8 mouse cellular contexts compared by ENCODE assay signal in genomic region chr3:145964018-145964387, GRCm38 (mm10). TPM values are rescaled to one million over a fixed set of nuclear protein-coding genes. Genes with fewer than 3 reads are reported as not detected.
DNase-seq lines count a peak whose midpoint lies in the region; ATAC-seq and TF ChIP-seq lines count a peak whose summit lies in the region.

No protein-coding gene starts in this region.

- no peaks in the 10 kb centered on the region for H3K9me3 ChIP-seq in kidney, embryonic 16.5 days (ENCODE audit: low read length)
- no peaks in the 10 kb centered on the region for H3K9me3 ChIP-seq in heart, embryonic 13.5 days
- H3K9me3 ChIP-seq in liver, embryonic 12.5 days (replicated peaks) = no peaks in the 10 kb centered on the region
- no peaks in the 10 kb centered on the region for H3K9me3 ChIP-seq in midbrain, postnatal 0 days (ENCODE audit: low read length)

- peak overlapping the region; percentile 61; the same call in 1 of the 2 replicates for H3K27ac ChIP-seq in kidney, embryonic 16.5 days (ENCODE audit: low read length)
- peak overlapping the region; percentile 96 for H3K27ac ChIP-seq in heart, embryonic 13.5 days (replicated peaks)
- H3K27ac ChIP-seq in liver, embryonic 12.5 days = peak overlapping the region; percentile 27; the same call in 1 of the 2 replicates
- H3K27ac ChIP-seq in midbrain, postnatal 0 days (ENCODE audit: low read depth, low read length) = no peak overlapping the region

- peaks cover 12% of the 10 kb centered on the region for H3K27me3 ChIP-seq in kidney, embryonic 16.5 days (ENCODE audit: insufficient read depth, low read length)
- no peaks in the 10 kb centered on the region for H3K27me3 ChIP-seq in heart, embryonic 13.5 days (replicated peaks)
- peaks cover 29% of the 10 kb centered on the region for H3K27me3 ChIP-seq in liver, embryonic 12.5 days (replicated peaks)
- H3K27me3 ChIP-seq in midbrain, postnatal 0 days (ENCODE audit: insufficient read depth, low read length) = peaks cover 9% of the 10 kb centered on the region; the same call in 1 of the 2 replicates

- DNase-seq in kidney, postnatal 10 days = no peak
- no peak for DNase-seq in midbrain, postnatal 0 days (ENCODE audit: low spot score)
- no peak for DNase-seq in left cerebral cortex, adult 9 months (ENCODE audit: low spot score in 2 of 2)
- no peak for DNase-seq in right cerebral cortex, postnatal 36 days (ENCODE audit: low spot score in 2 of 2)
- DNase-seq in cerebellum, postnatal 4 days (ENCODE audit: low spot score in 2 of 2) = no peak

- H3K4me2 ChIP-seq in kidney, embryonic 16.5 days (replicated peaks; ENCODE audit: low read depth, low read length) = peak overlapping the region; percentile 52
- H3K4me2 ChIP-seq in heart, embryonic 13.5 days = peak overlapping the region; percentile 59
- peak overlapping the region; percentile 46 for H3K4me2 ChIP-seq in liver, embryonic 12.5 days
- 0 out of 2 replicates have a peak overlapping the region, but pooled peaks have one; percentile 15 for H3K4me2 ChIP-seq in midbrain, postnatal 0 days (ENCODE audit: low read depth, low read length, poor library complexity, severe bottlenecking)

- H3K9ac ChIP-seq in kidney, embryonic 16.5 days (replicated peaks; ENCODE audit: low read length) = no peak overlapping the region
- peak overlapping the region; percentile 77 for H3K9ac ChIP-seq in heart, embryonic 13.5 days
- H3K9ac ChIP-seq in liver, embryonic 12.5 days = no peak overlapping the region
- H3K9ac ChIP-seq in midbrain, postnatal 0 days (replicated peaks; ENCODE audit: low read length, poor library complexity, severe bottlenecking) = no peak overlapping the region

- peak overlapping the region; percentile 15 for H3K4me3 ChIP-seq in kidney, embryonic 16.5 days (ENCODE audit: low read length)
- H3K4me3 ChIP-seq in heart, embryonic 13.5 days = peak overlapping the region; percentile 23
- no peak overlapping the region for H3K4me3 ChIP-seq in liver, embryonic 12.5 days
- no peak overlapping the region for H3K4me3 ChIP-seq in midbrain, postnatal 0 days (ENCODE audit: low read depth, low read length)

- 22% methylated on average over 10 of the region's 10 CpGs for WGBS in kidney, embryonic 16.5 days
- WGBS in heart, embryonic 13.5 days = 15% methylated on average over 10 of the region's 10 CpGs
- WGBS in liver, embryonic 12.5 days (ENCODE audit: insufficient replicate concordance) = 6% methylated on average over 10 of the region's 10 CpGs
- 21% methylated on average over 10 of the region's 10 CpGs for WGBS in midbrain, postnatal 0 days

- H3K4me1 ChIP-seq in kidney, embryonic 16.5 days (ENCODE audit: insufficient read depth, low read length) = peaks cover 26% of the 10 kb centered on the region
- H3K4me1 ChIP-seq in heart, embryonic 13.5 days = peaks cover 63% of the 10 kb centered on the region
- H3K4me1 ChIP-seq in liver, embryonic 12.5 days = peaks cover 23% of the 10 kb centered on the region
- peaks cover 5% of the 10 kb centered on the region; the same call in 1 of the 2 replicates for H3K4me1 ChIP-seq in midbrain, postnatal 0 days (ENCODE audit: insufficient read depth, low read length)

- peak; percentile 36; the same call in 1 of the 2 replicates for ATAC-seq in kidney, embryonic 16.5 days (ENCODE audit: low FRiP score, low TSS enrichment)
- ATAC-seq in heart, embryonic 13.5 days (ENCODE audit: extremely low read depth, insufficient number of reproducible peaks, low FRiP score, low TSS enrichment) = no peak
- peak; percentile 61 for ATAC-seq in liver, embryonic 12.5 days
- no peak for ATAC-seq in midbrain, postnatal 0 days (ENCODE audit: low FRiP score)

- TF ChIP-seq CTCF in midbrain, postnatal 0 days (IDR thresholded peaks at IDR 0.05) = no peak

- no peaks in the 10 kb centered on the region for H3K36me3 ChIP-seq in kidney, embryonic 16.5 days (ENCODE audit: insufficient read depth, low read length)
- no peaks in the 10 kb centered on the region for H3K36me3 ChIP-seq in heart, embryonic 13.5 days
- no peaks in the 10 kb centered on the region for H3K36me3 ChIP-seq in liver, embryonic 12.5 days
- H3K36me3 ChIP-seq in midbrain, postnatal 0 days (ENCODE audit: insufficient read depth, low read length) = no peaks in the 10 kb centered on the region

RNA-seq across cellular contexts. Expression of gene Syde2, which starts 23.7 kb away (rescaled TPM):
- 1.4 and 1.7 TPM in 2 replicates for polyA plus RNA-seq in kidney, embryonic 16.5 days (2015; fragmentation: Nextera tagmentation; extraction: Ambion mirVana)
- 4.8 and 5.4 TPM in 2 replicates for polyA plus RNA-seq in heart, embryonic 13.5 days (2015; fragmentation: Nextera tagmentation; extraction: Ambion mirVana)
- polyA plus RNA-seq in liver, embryonic 12.5 days (2016; fragmentation: Nextera tagmentation; extraction: Ambion mirVana) = 1.3 and 1.4 TPM in 2 replicates
- 4.2 and 4.7 TPM in 2 replicates for total RNA-seq in midbrain, postnatal 0 days (2014; rRNA removed)
- polyA plus RNA-seq in midbrain, postnatal 0 days (2015; fragmentation: Nextera tagmentation; extraction: Ambion mirVana) = 0.28 and 0.32 TPM in 2 replicates

RNA-seq across cellular contexts. Expression of gene 2410004B18Rik, which starts 26.2 kb away (rescaled TPM):
- polyA plus RNA-seq in kidney, embryonic 16.5 days (2015; fragmentation: Nextera tagmentation; extraction: Ambion mirVana) = 46.0 and 51.9 TPM in 2 replicates
- polyA plus RNA-seq in heart, embryonic 13.5 days (2015; fragmentation: Nextera tagmentation; extraction: Ambion mirVana) = 35.4 and 44.6 TPM in 2 replicates
- polyA plus RNA-seq in liver, embryonic 12.5 days (2016; fragmentation: Nextera tagmentation; extraction: Ambion mirVana) = 25.6 and 27.4 TPM in 2 replicates
- total RNA-seq in midbrain, postnatal 0 days (2014; rRNA removed) = 48.9 and 55.1 TPM in 2 replicates
- 83.8 and 87.3 TPM in 2 replicates for polyA plus RNA-seq in midbrain, postnatal 0 days (2015; fragmentation: Nextera tagmentation; extraction: Ambion mirVana)

RNA-seq across cellular contexts. Expression of gene Bcl10, which starts 41.4 kb away (rescaled TPM):
- 53.5 and 56.2 TPM in 2 replicates for polyA plus RNA-seq in kidney, embryonic 16.5 days (2015; fragmentation: Nextera tagmentation; extraction: Ambion mirVana)
- 35.1 and 36.0 TPM in 2 replicates for polyA plus RNA-seq in heart, embryonic 13.5 days (2015; fragmentation: Nextera tagmentation; extraction: Ambion mirVana)
- polyA plus RNA-seq in liver, embryonic 12.5 days (2016; fragmentation: Nextera tagmentation; extraction: Ambion mirVana) = 25.0 and 26.0 TPM in 2 replicates
- total RNA-seq in midbrain, postnatal 0 days (2014; rRNA removed) = 19.4 and 29.4 TPM in 2 replicates
- polyA plus RNA-seq in midbrain, postnatal 0 days (2015; fragmentation: Nextera tagmentation; extraction: Ambion mirVana) = 33.2 and 33.3 TPM in 2 replicates

Comparison
In these comparisons a context has a peak if more than half of its experiments do, and no peak if none do; other contexts are left out.
1. ATAC-seq: peak in kidney, embryonic 16.5 days (single experiment) and liver, embryonic 12.5 days (single experiment); none in heart, embryonic 13.5 days (single experiment) and midbrain, postnatal 0 days (single experiment).
2. H3K4me3 ChIP-seq: peak in kidney, embryonic 16.5 days (single experiment) and heart, embryonic 13.5 days (single experiment); none in liver, embryonic 12.5 days (single experiment) and midbrain, postnatal 0 days (single experiment).
3. Peak in every context shown above with its lines, with median percentiles within 50 percentile points of each other: H3K4me2 ChIP-seq.